Mouse (Mus musculus): ENCODE data around the gene Rab3b.

Rab3b gene

DNA sequence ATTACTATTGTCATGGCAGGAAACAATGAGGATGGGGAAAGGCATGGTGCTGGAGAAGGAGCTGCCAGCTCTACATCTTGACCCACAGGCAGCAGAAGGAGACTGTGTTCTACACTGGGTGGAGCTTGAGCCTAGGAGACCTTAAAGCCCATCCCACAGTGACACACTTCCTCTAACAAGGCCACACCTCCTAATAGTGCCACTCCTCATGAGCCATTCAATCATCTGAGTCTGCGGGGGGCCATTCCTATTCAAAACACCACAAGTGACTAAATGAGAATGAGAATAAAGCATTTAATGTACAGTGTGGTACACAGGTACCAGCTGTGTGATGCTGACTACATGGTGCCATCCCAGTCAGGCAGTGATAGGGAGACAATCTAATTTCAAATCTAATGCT, 71.3 kb downstream of the Rab3b start:
- DNase-seq (ENCODE audit: low spot score in 2 of 2): no peak

DNA sequence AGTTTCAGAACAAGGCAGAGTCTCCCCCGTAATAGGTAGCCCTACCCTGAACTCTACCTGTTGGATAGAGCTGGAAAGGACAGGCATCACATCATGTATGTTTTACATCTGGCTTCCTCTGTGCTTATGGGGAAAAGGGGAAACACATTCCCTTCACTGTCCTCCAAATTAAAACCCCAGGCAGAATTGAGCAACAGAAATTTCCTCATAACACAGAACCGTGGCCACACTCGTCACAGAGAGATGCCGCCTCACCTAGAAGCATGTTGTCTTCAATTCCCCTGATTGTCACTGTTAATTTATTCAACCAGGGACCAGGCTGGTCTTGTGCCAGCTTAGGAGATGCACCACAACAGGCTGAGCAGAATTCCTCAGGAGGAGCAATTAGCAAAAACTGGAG, 72.8 kb downstream of the Rab3b start:
- no peak for DNase-seq (ENCODE audit: low spot score in 2 of 2)

DNA sequence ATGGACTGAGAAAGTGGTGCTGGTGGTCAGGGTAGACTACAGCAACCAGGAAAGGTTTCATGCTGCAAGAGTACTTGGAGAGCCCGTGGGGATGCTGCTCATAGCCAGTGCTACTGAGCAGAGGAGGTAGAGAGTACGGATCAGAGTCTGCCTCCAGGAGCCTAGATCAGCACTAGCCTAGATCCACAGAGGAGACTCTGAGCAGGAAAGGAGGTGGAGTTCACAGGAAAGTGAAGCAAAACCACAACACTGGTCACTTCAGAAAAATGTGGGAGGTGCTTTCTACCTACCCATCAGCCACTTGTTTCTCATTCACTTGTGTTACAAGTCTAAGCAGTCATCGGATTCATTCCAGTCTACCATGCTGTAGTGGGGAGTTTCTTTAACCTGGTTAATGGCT, 80.8 kb downstream of the Rab3b start:
- DNase-seq (ENCODE audit: low spot score in 2 of 2): no peak

DNA sequence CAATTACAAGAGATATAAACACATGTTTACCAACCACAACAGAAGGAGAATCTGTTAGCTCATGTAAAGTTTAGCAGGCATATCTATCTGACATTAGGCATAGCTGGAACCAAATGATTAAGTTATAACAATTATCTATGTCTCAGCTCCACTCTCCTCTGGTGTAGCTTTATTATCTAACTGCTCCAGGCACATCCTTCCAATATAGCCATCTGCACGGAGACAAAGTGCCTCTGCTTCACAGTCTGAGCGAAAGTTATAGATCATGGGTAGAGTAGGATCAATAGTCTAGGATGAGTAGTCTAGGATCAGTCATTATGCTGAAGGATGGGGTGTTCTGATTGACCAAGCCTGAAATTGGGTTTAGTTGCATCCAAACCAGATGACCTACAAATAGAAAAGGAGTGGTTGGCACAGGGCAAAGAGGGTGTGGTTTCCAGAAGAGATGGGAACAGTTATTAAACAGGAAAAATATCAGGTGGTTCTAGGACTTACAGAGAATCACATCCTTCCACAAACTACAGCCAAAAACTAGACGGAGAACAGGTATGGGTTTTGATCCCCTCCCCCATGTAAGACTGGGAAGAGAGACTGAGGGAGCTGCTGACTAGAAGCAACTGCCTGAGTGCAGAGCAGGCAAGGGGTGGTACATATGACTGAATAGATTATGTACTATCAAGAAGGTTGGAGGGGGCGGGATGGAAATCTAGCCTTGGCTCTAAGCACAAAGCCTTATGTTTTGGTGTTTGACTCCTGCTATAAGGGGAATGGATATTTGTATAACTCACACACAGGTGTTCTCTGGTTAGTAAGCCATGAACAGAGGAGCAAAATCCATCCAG, 82.0 kb downstream of the Rab3b start:
- no peak for DNase-seq (ENCODE audit: low spot score in 2 of 2)

DNA sequence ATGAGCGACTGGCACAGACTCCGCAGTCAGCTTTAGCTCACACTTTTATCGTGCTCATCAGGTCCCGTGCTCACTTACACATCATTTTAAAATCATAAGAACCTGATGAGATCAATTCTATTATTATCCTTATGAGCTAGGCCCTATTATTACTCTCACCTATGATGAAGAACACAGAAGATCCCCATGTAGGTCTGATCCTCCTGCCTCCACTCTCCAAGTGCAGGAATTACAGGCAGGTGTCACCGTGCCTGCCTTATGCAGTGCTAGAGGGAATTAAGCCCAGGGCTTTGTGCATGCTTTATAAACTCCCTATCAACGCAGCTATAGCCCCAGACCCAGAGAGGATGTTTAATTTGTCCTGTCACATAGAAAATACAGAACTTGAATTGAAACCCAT, 84.2 kb downstream of the Rab3b start:
- DNase-seq (ENCODE audit: low spot score in 2 of 2): no peak

DNA sequence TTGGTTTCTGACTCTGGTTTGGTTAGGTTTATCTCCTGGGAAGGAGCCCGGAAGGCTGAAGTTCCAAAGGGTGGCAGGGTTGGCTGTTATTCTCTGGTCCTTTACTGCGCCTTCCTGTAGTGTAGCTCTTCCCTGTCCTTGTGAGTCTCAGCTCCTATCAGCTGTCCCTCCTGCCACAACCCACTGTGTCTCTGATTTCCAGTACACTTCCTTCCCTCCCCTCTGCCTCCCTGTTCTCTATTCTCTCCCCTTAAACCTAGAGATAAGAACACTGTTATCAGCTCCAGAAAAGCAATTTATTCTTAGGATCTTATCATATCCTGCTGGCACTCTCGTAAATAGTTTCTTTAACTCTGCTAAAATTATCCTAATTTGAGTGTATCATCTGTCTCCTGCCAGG, 90.7 kb downstream of the Rab3b start:
- no peak for DNase-seq (ENCODE audit: low spot score in 2 of 2)

DNA sequence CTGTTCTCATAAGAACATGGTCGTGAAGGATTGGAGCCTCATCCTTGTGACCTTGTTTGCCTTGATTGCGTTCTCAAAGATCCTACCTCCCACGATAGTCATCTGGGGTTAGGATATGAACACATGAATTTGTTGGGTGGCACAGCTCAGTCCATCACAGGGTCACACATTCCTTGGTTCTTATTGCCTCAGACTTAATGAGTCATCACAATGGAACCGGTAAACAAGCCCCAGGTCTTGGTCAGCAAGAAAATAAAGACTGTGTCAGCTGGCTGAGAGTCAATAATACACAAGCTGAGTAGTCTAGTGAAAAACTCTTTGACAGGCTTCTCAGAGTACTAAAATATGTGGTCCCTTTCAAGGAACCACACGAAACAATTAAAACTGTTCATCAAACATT, 92.2 kb downstream of the Rab3b start:
- DNase-seq (ENCODE audit: low spot score in 2 of 2): no peak

DNA sequence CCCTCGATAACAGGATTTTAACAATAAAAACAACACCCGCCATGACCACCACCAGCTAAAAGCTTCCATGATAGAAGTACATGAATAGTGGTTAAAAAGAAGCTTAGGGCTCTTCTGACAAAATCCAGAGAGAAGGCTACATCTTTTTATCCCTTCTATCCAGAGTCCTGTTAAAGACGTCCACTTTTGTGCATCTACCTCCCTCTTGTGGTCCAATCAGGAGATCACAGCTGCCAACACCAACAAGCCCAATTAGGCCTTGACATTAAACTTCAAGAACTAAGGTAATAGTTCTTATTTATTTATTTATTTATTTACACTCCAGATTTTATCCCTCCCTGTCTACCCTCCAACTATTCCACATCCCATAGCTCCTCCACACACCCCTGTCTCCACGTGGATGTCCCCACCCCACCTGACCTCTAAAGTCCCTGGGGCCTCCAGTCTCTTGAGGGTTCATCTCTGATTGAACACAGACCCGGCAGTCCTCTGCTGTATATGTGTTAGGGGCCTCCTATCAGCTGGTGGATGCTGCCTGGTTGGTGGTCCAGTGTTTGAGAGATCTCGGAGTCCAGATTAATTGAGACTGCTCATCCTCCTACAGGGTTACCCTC, 97.7 kb downstream of the Rab3b start:
- peak in 1 of 2 experiments; percentile 9 for DNase-seq (ENCODE audit: low spot score in 2 of 2)

DNA sequence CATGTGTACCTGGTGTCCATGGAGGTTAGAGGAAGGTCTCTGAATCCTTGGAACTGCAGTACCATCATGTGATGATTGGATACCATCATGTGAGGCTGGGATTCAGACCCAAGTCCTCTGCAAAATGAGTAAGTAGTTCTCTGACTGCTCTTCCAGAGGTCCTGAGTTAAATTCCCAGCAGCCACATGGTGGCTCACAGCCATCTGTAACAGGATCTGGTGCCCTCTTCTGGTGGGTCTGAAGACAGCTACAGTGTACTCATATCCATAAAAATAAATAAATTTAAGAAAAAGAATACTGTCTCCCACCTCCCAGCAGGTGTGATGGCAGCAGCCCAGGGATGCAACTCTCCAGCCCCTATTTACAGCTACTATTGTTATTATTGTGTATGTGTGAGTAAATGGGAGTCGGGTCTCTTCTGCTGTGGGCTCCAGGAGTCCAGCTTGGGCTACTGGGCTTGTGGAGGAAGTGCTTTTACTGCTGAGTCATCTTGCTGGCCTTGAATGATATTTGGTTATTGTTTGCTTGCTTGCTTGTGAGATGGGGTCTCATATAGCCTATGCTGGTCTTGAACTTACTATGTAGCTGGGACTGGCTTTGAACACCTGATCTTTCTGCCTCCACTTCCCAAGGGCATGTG, 108.1 kb downstream of the Rab3b start:
- DNase-seq (ENCODE audit: low spot score in 2 of 2): no peak

DNA sequence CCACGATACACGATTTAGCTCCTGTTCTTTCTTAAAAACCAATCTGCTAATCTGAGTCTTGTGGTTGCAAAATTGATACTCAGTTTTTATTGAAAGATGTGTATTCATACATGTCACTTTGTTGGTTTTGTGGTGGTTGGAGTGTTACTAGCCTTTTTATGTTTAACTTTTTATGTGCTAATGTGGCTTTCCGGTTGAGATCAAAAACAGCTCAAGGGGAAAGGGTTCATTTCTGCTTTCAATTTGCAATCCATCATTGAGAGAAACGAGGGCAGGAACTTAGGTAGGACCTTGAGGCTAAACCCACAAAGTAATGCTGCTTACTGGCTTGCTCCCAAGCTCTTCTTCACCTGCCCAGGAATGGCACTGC, 108.6 kb downstream of the Rab3b start:
- peak; percentile 13 to 50 for DNase-seq (ENCODE audit: low spot score in 2 of 2)

DNA sequence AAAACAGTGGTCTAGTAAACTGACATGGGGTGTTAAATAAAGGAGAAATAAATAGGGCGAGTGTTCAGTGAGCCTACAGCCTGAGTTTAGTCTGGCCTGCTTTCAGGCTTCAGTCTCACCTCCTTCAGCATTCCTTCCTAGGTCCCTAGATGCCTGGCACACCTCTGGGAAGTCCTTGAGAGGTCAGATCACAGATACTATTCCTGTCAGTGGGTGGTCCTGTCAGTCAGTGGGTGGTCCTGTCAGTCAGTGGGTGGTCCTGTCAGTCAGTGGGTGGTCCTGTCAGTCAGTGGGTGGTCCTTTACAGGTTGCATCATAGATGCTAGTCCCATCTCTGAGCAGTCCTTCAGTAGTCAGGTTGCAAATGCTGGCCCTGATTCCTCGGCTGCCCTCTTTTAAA, 110.6 kb downstream of the Rab3b start:
- DNase-seq (ENCODE audit: low spot score in 2 of 2): no peak

DNA sequence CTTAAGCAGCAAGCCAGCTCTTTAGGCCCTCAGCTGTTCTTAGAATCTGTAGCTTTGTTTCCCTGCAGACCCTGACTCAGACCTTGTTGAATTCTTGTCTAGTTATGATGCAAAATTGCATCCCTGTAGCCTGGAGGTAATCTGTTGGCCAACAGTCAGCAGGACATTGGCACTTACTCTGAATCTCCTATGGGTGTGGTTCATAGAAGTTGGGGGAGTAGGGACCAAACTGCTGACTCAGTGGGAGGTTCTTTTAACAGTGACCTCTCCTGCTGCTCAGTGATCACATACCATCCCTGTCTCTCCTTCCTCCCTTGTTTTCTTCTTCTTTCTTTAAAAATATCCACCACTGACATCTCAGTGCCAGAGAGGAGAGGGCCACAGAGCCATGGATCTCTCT, 111.2 kb downstream of the Rab3b start:
- no peak for DNase-seq (ENCODE audit: low spot score in 2 of 2)

DNA sequence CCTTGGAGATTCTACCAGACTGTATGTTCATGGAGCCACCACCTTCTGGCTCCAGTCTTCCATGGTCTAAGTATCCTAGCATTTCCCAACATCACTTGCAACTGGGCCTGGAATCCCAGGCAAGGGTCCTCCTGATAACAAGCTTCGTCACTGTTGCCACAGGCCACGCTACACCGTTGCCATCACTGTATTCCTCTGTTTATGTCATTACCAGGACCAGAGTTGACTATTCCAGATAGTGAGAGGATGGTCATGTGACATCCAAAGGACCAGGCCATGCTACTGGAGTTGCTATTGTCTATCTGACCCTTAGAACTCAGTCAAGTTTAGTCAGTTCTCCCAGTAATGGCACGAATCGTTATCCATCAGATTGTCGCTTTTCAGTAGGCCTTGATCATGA, 111.7 kb downstream of the Rab3b start:
- no peak for DNase-seq (ENCODE audit: low spot score in 2 of 2)

DNA sequence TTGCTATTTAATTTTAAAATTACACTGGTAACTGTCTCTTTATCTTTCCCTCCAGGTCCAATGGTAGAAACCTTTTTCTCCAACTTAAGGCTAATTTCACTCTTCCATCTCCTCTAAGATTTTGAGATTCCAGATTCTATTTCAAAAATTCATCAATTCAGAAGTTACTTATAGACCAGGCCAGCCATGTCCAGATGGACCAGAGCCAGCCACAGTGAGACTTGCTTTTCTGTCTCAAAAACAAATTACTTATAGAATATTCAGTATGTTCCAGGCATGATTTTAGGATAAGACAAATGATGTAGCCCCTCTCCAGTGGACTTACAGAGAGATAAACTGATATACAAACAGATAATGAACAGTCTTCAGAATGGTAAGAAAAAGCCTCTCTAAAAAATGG, 112.9 kb downstream of the Rab3b start:
- no peak for DNase-seq (ENCODE audit: low spot score in 2 of 2)
